Mouse (Mus musculus): Measurements from ENCODE around the gene 5330417H12Rik. TPM values are rescaled to one million over a fixed set of nuclear protein-coding genes. Genes with fewer than 3 reads are reported as not detected.

Gene 5330417H12Rik
- polyA plus RNA-seq (2016; fragmentation: Nextera tagmentation; extraction: Ambion mirVana): not detected in 2 replicates

DNA sequence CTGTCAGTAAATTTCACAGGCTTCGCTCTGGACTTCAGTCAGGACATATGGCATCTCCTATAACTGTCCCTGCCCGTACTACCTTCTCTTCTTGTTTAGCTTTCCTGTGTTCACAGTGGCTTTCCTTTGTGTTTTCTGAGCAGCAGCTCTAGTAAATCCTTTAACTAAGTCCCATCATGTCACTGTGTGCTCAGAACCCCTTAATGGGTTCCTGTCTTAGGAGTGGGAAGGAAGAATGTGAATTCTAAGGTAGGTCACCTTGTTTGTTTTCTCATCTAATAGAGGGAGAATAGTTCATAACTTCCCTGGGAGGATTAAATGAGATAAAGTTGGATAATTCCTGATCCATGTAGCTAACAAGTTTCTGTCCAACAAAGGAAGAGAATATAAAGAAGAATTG lies at the start of gene 5330417H12Rik:
Gene 5330417H12Rik, minus strand, starts transcription at position 101 of the 400 bp plus-strand sequence.
- Histone ChIP-seq H3K36me3 (no peaks in the 10 kb centered on the region), H3K27me3 (replicated peaks) (no peaks in the 10 kb centered on the region), H3K27ac (no peak within 1 kb of the TSS), H3K9me3 (no peaks in the 10 kb centered on the region), H3K4me1 (no peaks in the 10 kb centered on the region), H3K4me2 (replicated peaks) (no peak within 1 kb of the TSS), H3K9ac (no peak within 1 kb of the TSS), H3K4me3 (no peak within 1 kb of the TSS)
- ATAC-seq (ENCODE audit: low FRiP score, low read depth): no peak
- 83% methylated on average over 2 of the region's 2 CpGs for WGBS

DNA sequence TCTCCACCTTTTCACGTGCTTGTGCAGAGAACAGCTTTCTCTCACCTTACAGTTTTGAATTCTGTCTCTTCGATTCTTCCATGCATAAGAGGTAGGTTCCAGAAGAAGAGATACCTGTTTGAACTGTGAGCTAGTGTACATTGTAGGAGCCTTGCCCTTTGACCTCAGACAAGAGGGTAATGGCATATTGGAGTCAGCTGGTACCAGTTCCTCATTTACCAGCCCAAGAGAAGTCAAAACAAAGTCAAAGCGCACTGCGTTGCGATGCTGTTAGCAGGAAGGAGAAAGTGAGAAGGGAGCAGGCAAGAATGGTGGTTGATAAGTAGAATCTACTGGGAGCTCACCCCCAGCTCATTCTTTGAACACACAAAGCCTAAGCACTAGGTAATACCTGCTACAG lies 43.6 kb upstream of the 5330417H12Rik start:
- Histone ChIP-seq H3K27me3 (replicated peaks) (no peaks in the 10 kb centered on the region; the same call in none of the 2 replicates), H3K4me1 (peaks cover 21% of the 10 kb centered on the region), H3K36me3 (no peaks in the 10 kb centered on the region), H3K9me3 (no peaks in the 10 kb centered on the region), H3K27ac (no peak overlapping the region), H3K4me3 (no peak overlapping the region), H3K4me2 (replicated peaks) (no peak overlapping the region), H3K9ac (no peak overlapping the region)
- no peak for ATAC-seq (ENCODE audit: low FRiP score, low read depth)
- WGBS: 91% methylated on average over 5 of the region's 5 CpGs

DNA sequence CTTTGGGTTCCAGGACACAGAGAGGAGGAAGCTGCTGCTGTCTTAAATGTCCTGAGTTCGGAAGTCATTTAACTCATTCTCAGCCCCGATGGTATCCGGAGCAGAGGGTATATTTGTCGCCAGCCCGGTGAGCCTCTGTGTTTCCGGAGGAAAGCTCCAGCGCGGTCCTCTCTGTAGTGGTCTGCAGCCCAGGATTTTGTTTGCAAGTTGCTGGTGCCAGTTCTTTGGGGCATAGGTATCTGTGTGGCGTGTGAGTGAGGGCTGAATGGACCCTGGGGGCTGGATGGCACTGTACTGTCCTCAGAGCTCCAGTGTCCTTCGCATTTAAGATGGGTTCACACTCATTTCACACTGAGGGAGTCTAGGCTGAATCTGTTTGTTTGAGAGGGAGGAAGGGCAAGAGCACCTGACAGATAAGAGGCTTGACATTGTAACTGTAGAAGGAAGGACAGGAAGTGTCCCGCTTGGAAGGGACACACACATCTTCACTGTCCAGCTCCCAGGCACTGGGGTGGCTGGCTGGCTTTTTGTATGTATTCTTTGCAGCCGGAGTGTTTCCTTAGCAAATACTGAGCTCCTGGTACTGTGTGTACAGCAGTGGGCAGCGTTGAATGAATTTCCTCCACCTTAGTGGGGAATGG lies 41.4 kb upstream of the 5330417H12Rik start:
- WGBS: 61% methylated on average over 13 of the region's 13 CpGs

DNA sequence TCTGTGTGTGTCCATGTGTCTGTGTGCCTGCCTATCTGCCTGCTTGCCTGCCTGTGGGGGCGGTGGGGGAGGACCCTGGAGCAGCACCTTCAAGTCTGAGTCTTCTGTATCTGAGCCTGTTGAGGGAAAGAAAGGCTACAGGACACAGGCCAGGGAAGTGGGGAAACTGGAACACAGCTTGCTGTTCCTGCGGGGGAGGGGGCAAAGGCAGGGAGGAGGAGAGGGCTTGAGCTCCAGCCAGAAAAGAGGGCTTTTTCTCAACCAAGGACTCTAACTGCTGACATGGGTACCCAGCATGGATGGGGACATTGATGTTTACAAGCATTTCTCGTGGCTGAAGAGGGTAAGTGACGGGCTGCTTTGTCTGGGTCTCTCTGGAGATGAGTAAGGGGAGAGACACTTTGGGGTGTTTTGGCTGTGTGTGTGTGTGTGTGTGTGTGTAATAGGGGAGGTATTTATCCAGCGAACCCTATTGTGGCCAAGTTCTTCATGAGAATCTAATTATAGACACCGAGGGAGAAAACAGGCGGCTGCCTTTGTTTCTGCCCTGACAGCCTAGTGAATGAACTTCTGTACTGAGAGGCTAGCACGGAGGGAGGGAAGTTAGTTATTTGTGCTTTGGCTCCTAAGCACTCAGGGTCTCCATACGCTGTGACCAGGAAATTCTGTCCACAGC lies 40.8 kb upstream of the 5330417H12Rik start:
- H3K9ac ChIP-seq: no peak overlapping the region
- 11% methylated on average over 9 of the region's 9 CpGs for WGBS
- no peaks in the 10 kb centered on the region for H3K9me3 ChIP-seq
- H3K4me2 ChIP-seq (replicated peaks): peak overlapping the region; percentile 38
- peak; percentile 26 for ATAC-seq (ENCODE audit: low FRiP score, low read depth)
- H3K27ac ChIP-seq: no peak overlapping the region
- peaks cover 23% of the 10 kb centered on the region for H3K4me1 ChIP-seq
- no peak overlapping the region; the same call in 1 of the 2 replicates for H3K4me3 ChIP-seq
- H3K27me3 ChIP-seq (replicated peaks): peaks cover 4% of the 10 kb centered on the region
- H3K36me3 ChIP-seq: no peaks in the 10 kb centered on the region

More for the DNA sequence above, 41.4 kb upstream of the 5330417H12Rik start:
- Histone ChIP-seq H3K36me3 (no peaks in the 10 kb centered on the region), H3K4me2 (replicated peaks) (peak overlapping the region; percentile 38), H3K9ac (no peak overlapping the region), H3K4me3 (no peak overlapping the region), H3K9me3 (no peaks in the 10 kb centered on the region), H3K27ac (no peak overlapping the region), H3K27me3 (replicated peaks) (peaks cover 4% of the 10 kb centered on the region), H3K4me1 (peaks cover 23% of the 10 kb centered on the region)
- 0 out of 2 replicates have a peak, but pooled peaks have one; percentile 2 for ATAC-seq (ENCODE audit: low FRiP score, low read depth)

DNA sequence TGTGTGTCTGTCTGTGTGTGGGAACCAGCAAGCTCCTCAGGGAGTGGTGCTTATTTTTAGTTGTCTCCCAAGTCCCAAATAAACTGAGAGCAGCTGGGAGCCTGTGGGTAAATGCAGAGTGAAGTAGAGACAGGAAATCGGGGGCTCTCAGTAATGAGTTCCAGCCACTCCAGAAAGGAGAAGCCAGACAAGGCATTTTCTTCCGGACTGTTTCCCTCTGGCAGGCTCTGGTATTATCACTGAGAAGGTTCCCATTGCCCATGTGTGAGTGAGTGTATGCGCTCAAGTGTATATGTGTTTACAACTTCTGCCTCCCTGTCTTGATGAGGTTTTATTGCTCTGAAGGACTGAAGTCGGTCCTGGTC lies 40.2 kb upstream of the 5330417H12Rik start:
- WGBS: 28% methylated on average over 4 of the region's 4 CpGs
- Histone ChIP-seq H3K36me3 (no peaks in the 10 kb centered on the region), H3K9me3 (no peaks in the 10 kb centered on the region), H3K4me3 (no peak overlapping the region), H3K4me1 (peaks cover 23% of the 10 kb centered on the region), H3K4me2 (replicated peaks) (peak overlapping the region; percentile 38), H3K27ac (no peak overlapping the region), H3K27me3 (replicated peaks) (peaks cover 4% of the 10 kb centered on the region), H3K9ac (no peak overlapping the region)
- 0 out of 2 replicates have a peak, but pooled peaks have one; percentile 3 for ATAC-seq (ENCODE audit: low FRiP score, low read depth)

DNA sequence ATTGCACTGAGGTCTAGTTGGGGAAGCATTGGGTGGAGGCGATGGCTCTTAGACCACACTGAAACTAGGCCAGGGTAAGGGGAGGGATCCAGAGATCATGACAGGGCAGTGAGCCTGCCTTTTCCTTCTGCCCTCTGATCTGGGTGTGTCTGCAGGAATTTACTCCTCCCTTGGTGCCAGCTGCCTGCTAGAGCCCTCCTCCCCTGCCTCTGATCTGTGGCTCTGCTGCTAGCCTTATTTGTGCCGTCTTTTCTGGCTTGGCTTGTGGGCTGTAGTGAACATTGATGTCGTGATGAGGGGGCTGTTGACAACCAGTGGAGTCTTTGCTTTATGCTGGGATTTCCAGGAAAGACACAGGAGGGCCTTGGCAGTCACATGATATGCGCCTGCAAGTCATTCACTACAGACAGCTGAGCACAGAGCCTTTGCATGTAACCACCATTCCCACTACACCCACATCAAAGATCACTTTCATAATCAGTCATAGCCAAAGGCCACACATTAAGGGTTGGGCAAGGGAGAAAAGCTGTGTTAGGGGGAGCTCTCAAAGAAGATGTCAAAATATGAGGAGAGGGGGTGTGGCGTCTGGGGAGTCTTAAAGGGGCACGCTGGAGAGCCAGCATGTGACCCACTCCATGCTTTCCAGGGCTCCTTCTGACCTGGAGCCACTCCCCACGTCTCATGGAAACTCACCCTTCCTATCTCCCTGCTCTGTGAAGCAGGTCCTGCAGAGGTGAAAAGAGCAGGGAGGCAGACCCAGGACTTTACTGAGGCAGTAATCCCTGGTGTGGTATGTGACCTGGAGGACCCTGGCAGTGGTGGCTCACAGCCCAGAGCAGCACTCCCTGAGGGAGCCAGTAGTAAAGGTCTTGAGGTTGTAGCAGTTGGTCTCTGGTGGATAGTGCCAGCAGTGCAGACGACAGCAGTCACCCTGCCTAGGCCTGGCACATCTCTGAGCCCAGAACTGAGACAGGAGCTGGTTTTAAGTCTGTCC lies 39.4 kb upstream of the 5330417H12Rik start:
- Histone ChIP-seq H3K9me3 (no peaks in the 10 kb centered on the region), H3K4me1 (peaks cover 23% of the 10 kb centered on the region), H3K4me3 (no peak overlapping the region), H3K27ac (no peak overlapping the region), H3K36me3 (no peaks in the 10 kb centered on the region), H3K9ac (no peak overlapping the region), H3K4me2 (replicated peaks) (no peak overlapping the region), H3K27me3 (replicated peaks) (peaks cover 4% of the 10 kb centered on the region)
- no peak for ATAC-seq (ENCODE audit: low FRiP score, low read depth)
- WGBS: 53% methylated on average over 8 of the region's 8 CpGs

DNA sequence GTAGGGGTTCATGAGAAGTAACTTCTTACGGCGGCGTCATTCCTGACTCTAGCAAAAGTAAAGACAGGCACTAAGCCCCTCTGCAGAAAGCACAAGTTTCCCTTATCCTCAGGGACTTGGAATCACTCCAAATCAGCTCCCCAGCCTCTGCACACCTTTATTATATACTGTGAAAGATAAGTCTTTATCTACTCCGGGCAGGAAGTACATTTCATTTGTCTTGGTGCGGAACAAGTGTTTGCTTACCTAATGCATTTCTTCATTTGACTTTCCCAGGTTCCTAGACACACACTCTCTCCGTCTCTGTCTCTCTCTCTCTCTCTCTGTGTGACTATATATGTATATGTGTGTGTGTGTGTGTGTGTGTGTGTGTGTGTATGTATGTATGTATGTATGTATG lies 38.7 kb upstream of the 5330417H12Rik start:
- H3K27ac ChIP-seq: no peak overlapping the region
- no peak overlapping the region for H3K4me2 ChIP-seq (replicated peaks)
- ATAC-seq (ENCODE audit: low FRiP score, low read depth): no peak
- no peaks in the 10 kb centered on the region for H3K9me3 ChIP-seq
- peaks cover 23% of the 10 kb centered on the region for H3K4me1 ChIP-seq
- 88% methylated on average over 6 of the region's 6 CpGs for WGBS
- no peak overlapping the region for H3K9ac ChIP-seq
- peaks cover 4% of the 10 kb centered on the region for H3K27me3 ChIP-seq (replicated peaks)
- H3K36me3 ChIP-seq: no peaks in the 10 kb centered on the region
- no peak overlapping the region for H3K4me3 ChIP-seq

DNA sequence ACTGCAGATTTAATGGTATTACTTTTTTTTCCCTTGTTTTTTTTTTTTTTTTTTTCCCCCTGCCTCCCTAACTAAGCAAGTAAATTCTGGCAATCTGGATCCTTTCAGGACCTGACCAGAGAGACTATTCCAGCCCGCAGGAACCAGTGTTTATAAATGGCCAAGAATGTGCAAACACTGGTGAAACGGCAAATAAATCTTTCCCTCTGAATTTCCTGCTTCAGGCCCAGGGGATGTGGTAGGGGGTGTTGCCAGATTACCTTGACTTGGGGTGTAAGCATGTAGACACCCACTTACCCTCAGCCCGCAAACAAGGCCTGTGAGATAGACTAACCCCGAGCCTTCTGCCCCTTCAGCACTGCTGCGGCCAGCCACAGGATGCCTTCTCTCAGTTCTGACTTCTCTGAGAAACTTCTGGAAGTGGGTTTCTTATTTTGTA lies 36.9 kb upstream of the 5330417H12Rik start:
- no peaks in the 10 kb centered on the region for H3K36me3 ChIP-seq
- H3K9me3 ChIP-seq: no peaks in the 10 kb centered on the region
- no peak for ATAC-seq (ENCODE audit: low FRiP score, low read depth)
- H3K4me2 ChIP-seq (replicated peaks): no peak overlapping the region
- peaks cover 23% of the 10 kb centered on the region for H3K4me1 ChIP-seq
- no peak overlapping the region for H3K27ac ChIP-seq
- no peak overlapping the region for H3K4me3 ChIP-seq
- H3K27me3 ChIP-seq (replicated peaks): peaks cover 4% of the 10 kb centered on the region
- H3K9ac ChIP-seq: no peak overlapping the region
- 65% methylated on average over 5 of the region's 5 CpGs for WGBS

DNA sequence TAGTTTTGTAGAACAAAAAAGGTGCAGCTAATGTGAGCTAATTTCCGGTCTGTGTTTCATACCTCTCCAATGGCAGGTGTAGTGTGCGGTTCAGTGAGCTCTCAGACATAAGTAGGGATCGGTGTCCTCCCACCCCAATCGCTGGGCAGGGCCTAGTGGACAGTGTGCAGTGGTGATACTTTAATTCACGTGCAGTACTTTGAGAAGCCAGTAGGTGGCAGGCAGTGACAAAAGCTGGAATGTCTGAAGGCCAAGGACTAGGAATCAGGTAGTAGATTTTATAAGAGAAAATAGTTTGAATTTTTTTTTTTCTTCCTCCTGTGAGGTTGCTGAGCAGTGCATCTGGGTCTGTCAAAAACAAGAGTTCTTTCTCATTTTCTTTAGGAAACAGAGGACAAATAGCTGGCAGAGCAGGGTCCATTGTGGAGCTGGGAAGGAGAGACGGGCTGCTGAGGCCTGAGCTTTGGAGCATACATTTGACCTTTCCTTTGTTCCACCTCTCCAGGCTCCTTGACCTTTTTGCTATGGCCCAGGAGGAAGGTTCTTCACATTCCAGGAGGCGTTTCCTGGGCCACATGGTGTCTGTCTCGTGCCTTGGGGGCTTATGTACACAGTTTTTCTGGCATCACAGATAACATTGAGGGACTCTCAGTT lies 36.4 kb upstream of the 5330417H12Rik start:
- Histone ChIP-seq H3K27ac (no peak overlapping the region), H3K4me2 (replicated peaks) (no peak overlapping the region), H3K4me1 (peaks cover 22% of the 10 kb centered on the region), H3K9ac (no peak overlapping the region), H3K4me3 (no peak overlapping the region), H3K9me3 (no peaks in the 10 kb centered on the region), H3K27me3 (replicated peaks) (peaks cover 4% of the 10 kb centered on the region), H3K36me3 (no peaks in the 10 kb centered on the region)
- 19% methylated on average over 8 of the region's 8 CpGs for WGBS
- peak; percentile 78 for ATAC-seq (ENCODE audit: low FRiP score, low read depth)

DNA sequence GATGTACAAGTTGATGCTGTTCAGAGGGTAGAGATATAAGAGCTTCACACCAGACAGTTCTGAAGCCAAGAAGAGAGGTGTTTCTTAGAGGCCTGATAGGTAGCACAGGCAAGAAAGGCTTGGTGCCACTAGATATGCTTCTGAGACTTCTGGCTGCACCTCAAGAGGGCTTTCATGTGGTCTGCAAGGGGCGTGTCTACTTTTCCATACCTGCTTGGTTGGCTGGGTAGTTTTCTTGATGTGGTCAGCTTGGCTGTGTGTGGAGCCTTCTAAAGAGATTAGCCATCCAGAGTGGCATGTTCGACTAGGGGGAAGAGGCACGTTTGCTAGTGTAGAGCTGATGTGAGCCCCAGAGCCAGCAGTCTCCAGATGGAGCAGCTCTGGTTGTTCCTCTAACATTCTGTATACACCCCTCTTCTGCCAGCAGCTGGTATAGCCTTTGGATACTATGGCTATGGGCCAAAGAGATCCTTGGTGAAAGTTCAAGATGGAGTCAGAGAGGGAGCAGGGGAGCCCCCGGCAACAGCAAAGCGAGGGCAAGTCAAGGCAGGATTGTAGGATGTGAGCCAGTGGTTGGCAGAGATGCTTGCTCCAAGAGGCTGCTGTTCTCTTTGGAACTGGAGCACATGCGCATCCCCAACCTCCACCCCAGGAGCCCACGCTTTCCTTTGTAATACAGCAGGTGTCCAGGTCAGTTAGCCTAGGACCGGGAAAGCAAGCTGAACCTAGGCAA lies 34.4 kb upstream of the 5330417H12Rik start:
- no peak overlapping the region for H3K4me2 ChIP-seq (replicated peaks)
- 0 out of 2 replicates have a peak, but pooled peaks cover 6% of the 10 kb centered on the region for H3K4me1 ChIP-seq
- H3K27me3 ChIP-seq (replicated peaks): peaks cover 4% of the 10 kb centered on the region; the same call in 1 of the 2 replicates
- ATAC-seq (ENCODE audit: low FRiP score, low read depth): no peak
- WGBS: 88% methylated on average over 8 of the region's 8 CpGs
- no peak overlapping the region for H3K4me3 ChIP-seq
- H3K27ac ChIP-seq: no peak overlapping the region
- H3K9me3 ChIP-seq: no peaks in the 10 kb centered on the region
- H3K36me3 ChIP-seq: no peaks in the 10 kb centered on the region
- H3K9ac ChIP-seq: no peak overlapping the region

DNA sequence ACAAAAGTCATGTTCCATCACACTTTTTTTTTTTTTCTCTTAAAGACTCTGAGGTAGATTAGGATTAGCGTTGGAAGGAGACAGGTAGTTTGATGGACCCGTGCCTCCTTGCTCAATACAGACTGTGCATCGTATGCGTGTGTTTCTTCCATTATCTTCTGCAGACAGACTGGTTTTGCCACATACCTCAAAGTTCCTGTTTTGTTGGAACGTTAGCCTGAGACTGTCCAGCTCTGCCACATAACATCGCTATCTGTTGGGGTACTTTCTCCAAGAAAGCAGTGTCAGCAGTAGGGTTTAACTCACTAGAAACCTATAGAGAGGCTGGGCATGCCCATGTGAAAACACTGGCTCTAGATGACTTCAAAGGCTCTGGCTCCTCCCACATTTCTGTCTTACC lies 31.5 kb upstream of the 5330417H12Rik start:
- H3K36me3 ChIP-seq: no peaks in the 10 kb centered on the region
- H3K4me1 ChIP-seq: 0 out of 2 replicates have a peak, but pooled peaks cover under 1% of the 10 kb centered on the region
- no peak overlapping the region for H3K9ac ChIP-seq
- no peak overlapping the region for H3K27ac ChIP-seq
- H3K4me2 ChIP-seq (replicated peaks): no peak overlapping the region
- H3K9me3 ChIP-seq: no peaks in the 10 kb centered on the region
- H3K27me3 ChIP-seq (replicated peaks): no peaks in the 10 kb centered on the region
- 90% methylated on average over 6 of the region's 6 CpGs for WGBS
- no peak for ATAC-seq (ENCODE audit: low FRiP score, low read depth)
- H3K4me3 ChIP-seq: no peak overlapping the region

Data from neural tube, embryonic 12.5 days (tissue).